In genomic region chr10:24433737-24434367, GRCm38 (mm10) we compare ENCODE assay signal across 23 mouse cellular contexts.
DNase-seq lines count a peak whose midpoint lies in the region; ATAC-seq and TF ChIP-seq lines count a peak whose summit lies in the region.
"Had no signal": no experiment of that assay in that cellular context is flagged by ENCODE, and none has a peak within 500 bp of the region (broad histone marks: within the 10 kb centered on the region; RNA-seq: fewer than 3 reads in every experiment).

No protein-coding gene starts in this region.

- H3K36me3 ChIP-seq in heart, embryonic 11.5 days (ENCODE audit: control insufficient read depth, insufficient read depth, low read length), result no peaks in the 10 kb centered on the region
- no peaks in the 10 kb centered on the region for H3K36me3 ChIP-seq in kidney, adult 2 months (ENCODE audit: control insufficient read depth, insufficient read depth, low read length)
- H3K36me3 ChIP-seq: forebrain, embryonic 15.5 days; neural tube, embryonic 15.5 days; stomach, embryonic 15.5 days had no signal

- no peak overlapping the region for H3K4me3 ChIP-seq in heart, embryonic 11.5 days (ENCODE audit: low read depth, low read length)
- H3K4me3 ChIP-seq in kidney, adult 2 months (ENCODE audit: insufficient read depth, low read depth, low read length), result no peak overlapping the region
- H3K4me3 ChIP-seq: forebrain, embryonic 15.5 days; left cerebral cortex, adult 2 months; neural tube, embryonic 15.5 days; stomach, embryonic 15.5 days had no signal

- no peak overlapping the region for H3K4me2 ChIP-seq in heart, embryonic 11.5 days
- H3K4me2 ChIP-seq: forebrain, embryonic 15.5 days; neural tube, embryonic 15.5 days; stomach, embryonic 15.5 days had no signal

- no peak for TF ChIP-seq POLR2A in kidney, adult 2 months (IDR thresholded peaks at IDR 0.05; ENCODE audit: low read depth, low read length)

- no peaks in the 10 kb centered on the region for H3K27me3 ChIP-seq in heart, embryonic 11.5 days (ENCODE audit: control insufficient read depth, insufficient read depth, low read length)
- H3K27me3 ChIP-seq in kidney, adult 2 months (replicated peaks; ENCODE audit: control insufficient read depth, insufficient read depth, low read length), result no peaks in the 10 kb centered on the region
- H3K27me3 ChIP-seq: CH12.LX; forebrain, embryonic 15.5 days; neural tube, embryonic 15.5 days; stomach, embryonic 15.5 days had no signal

- H3K9me3 ChIP-seq in heart, embryonic 11.5 days (replicated peaks; ENCODE audit: control insufficient read depth, low read length), result no peaks in the 10 kb centered on the region
- H3K9me3 ChIP-seq: forebrain, embryonic 15.5 days; neural tube, embryonic 15.5 days; stomach, embryonic 15.5 days had no signal

- peak; percentile 94 for DNase-seq in heart, adult 11 months
- DNase-seq in kidney, adult 2 months, result peak; percentile 66
- DNase-seq in kidney, adult 18-20 months, result no peak
- peak; percentile 85 for DNase-seq in Muller cell, postnatal 12 days (ENCODE audit: inconsistent ontology term)
- DNase-seq in gonadal fat pad, adult 2 months (ENCODE audit: low read depth), result peak; percentile 19
- no peak for DNase-seq in right cerebral cortex, postnatal 36 days (ENCODE audit: low spot score in 2 of 2)
- no peak for DNase-seq in lung, postnatal 4 days
- DNase-seq: adrenal gland, postnatal 36 days; cerebellum, adult 9-10 months; layer of hippocampus, adult 9-11 months; left cerebral cortex, postnatal 4 days; liver; lung, adult 18-20 months; right cerebral cortex, postnatal 14 days had no signal

- no peak for TF ChIP-seq CTCF in kidney, adult 2 months (conservative IDR thresholded peaks at IDR 0.05; ENCODE audit: insufficient read depth, insufficient read length, low read depth, low read length)

- ATAC-seq in heart, embryonic 11.5 days (replicated peaks; ENCODE audit: insufficient number of reproducible peaks, low FRiP score, low TSS enrichment), result no peak
- ATAC-seq: forebrain, embryonic 15.5 days; hindbrain, embryonic 16.5 days; intestine, postnatal 0 days; midbrain, embryonic 16.5 days had no signal

- no peaks in the 10 kb centered on the region for H3K4me1 ChIP-seq in heart, embryonic 11.5 days (ENCODE audit: control insufficient read depth, insufficient read depth, low read length)
- no peaks in the 10 kb centered on the region for H3K4me1 ChIP-seq in kidney, adult 2 months (ENCODE audit: control insufficient read depth, insufficient read depth, low read length)
- H3K4me1 ChIP-seq: forebrain, embryonic 15.5 days; neural tube, embryonic 15.5 days; stomach, embryonic 15.5 days had no signal

- H3K27ac ChIP-seq in heart, embryonic 11.5 days (ENCODE audit: low read depth, low read length), result no peak overlapping the region
- peak overlapping the region; percentile 35; the same call in 1 of the 2 replicates for H3K27ac ChIP-seq in kidney, adult 2 months (ENCODE audit: insufficient read depth, low read depth, low read length)
- H3K27ac ChIP-seq: forebrain, embryonic 15.5 days; left cerebral cortex, adult 2 months; neural tube, embryonic 15.5 days; stomach, embryonic 15.5 days had no signal

- H3K9ac ChIP-seq in heart, embryonic 11.5 days (ENCODE audit: low read depth, low read length), result no peak overlapping the region
- H3K9ac ChIP-seq: forebrain, embryonic 15.5 days; neural tube, embryonic 15.5 days; stomach, embryonic 15.5 days had no signal

Comparison
In these comparisons a context has a peak if more than half of its experiments do, and no peak if none do; other contexts are left out.
1. DNase-seq: peak in heart, adult 11 months (single experiment), kidney, adult 2 months (single experiment), Muller cell, postnatal 12 days (single experiment) and gonadal fat pad, adult 2 months (single experiment); none in kidney, adult 18-20 months (single experiment), right cerebral cortex, postnatal 36 days (0 of 2) and lung, postnatal 4 days (0 of 2).